In genomic region chr16:43181038-43181437, GRCm38 (mm10) we compare ENCODE assay signal across 24 mouse cellular contexts.
"Had no signal": no experiment of that assay in that cellular context is flagged by ENCODE, and none has a peak within 500 bp of the region (broad histone marks: within the 10 kb centered on the region; RNA-seq: fewer than 3 reads in every experiment).

No protein-coding gene starts in this region.

- H3K27me3 ChIP-seq: heart, embryonic 13.5 days; heart, embryonic 15.5 days; hindbrain, embryonic 13.5 days; hindbrain, embryonic 15.5 days; limb, embryonic 13.5 days; limb, embryonic 15.5 days; liver, embryonic 12.5 days had no signal

- H3K9ac ChIP-seq: forebrain, postnatal 0 days; heart, embryonic 13.5 days; heart, embryonic 15.5 days; hindbrain, embryonic 13.5 days; hindbrain, embryonic 15.5 days; limb, embryonic 13.5 days; limb, embryonic 15.5 days; liver, embryonic 12.5 days; liver, embryonic 14.5 days had no signal

- DNase-seq: forebrain, postnatal 0 days; gastrocnemius, postnatal 14 days; gastrocnemius, postnatal 36 days; heart, adult 11 months; heart, adult 2 months; heart, postnatal 14 days; heart, postnatal 36 days; kidney, adult 9 months; kidney, postnatal 14 days; kidney, postnatal 36 days; layer of hippocampus, adult 9-11 months; layer of hippocampus, postnatal 36 days; left cerebral cortex, postnatal 4 days had no signal

- ATAC-seq: forebrain, postnatal 0 days; hindbrain, postnatal 0 days; intestine, embryonic 16.5 days; liver, embryonic 12.5 days had no signal

- H3K4me3 ChIP-seq: heart, adult 2 months; heart, embryonic 13.5 days; heart, embryonic 15.5 days; hindbrain, embryonic 13.5 days; hindbrain, embryonic 15.5 days; limb, embryonic 13.5 days; limb, embryonic 15.5 days; liver, embryonic 12.5 days had no signal

- H3K36me3 ChIP-seq: heart, embryonic 13.5 days; heart, embryonic 15.5 days; hindbrain, embryonic 13.5 days; hindbrain, embryonic 15.5 days; limb, embryonic 13.5 days; limb, embryonic 15.5 days; liver, embryonic 12.5 days had no signal

- H3K9me3 ChIP-seq: heart, embryonic 13.5 days; heart, embryonic 15.5 days; hindbrain, embryonic 13.5 days; hindbrain, embryonic 15.5 days; limb, embryonic 13.5 days; limb, embryonic 15.5 days; liver, embryonic 12.5 days had no signal

- H3K4me1 ChIP-seq: heart, embryonic 15.5 days; hindbrain, embryonic 13.5 days; hindbrain, embryonic 15.5 days; limb, embryonic 13.5 days; limb, embryonic 15.5 days; liver, embryonic 12.5 days had no signal

- H3K4me2 ChIP-seq: heart, embryonic 11.5 days; heart, embryonic 13.5 days; heart, embryonic 15.5 days; hindbrain, embryonic 13.5 days; hindbrain, embryonic 15.5 days; limb, embryonic 13.5 days; limb, embryonic 15.5 days; liver, embryonic 12.5 days had no signal

- H3K27ac ChIP-seq: heart, adult 2 months; heart, embryonic 13.5 days; heart, embryonic 15.5 days; hindbrain, embryonic 13.5 days; hindbrain, embryonic 15.5 days; hindbrain, postnatal 0 days; limb, embryonic 13.5 days; limb, embryonic 15.5 days; liver, embryonic 12.5 days; liver, embryonic 14.5 days had no signal
